ENCODE assay signal across 8 mouse cellular contexts in genomic region chr6:124965747-124966146, GRCm38 (mm10). TPM values are rescaled to one million over a fixed set of nuclear protein-coding genes. Genes with fewer than 3 reads are reported as not detected.
A peak's percentile ranks its signal among the peaks of the same experiment; 100 is the strongest.
DNase-seq lines count a peak whose midpoint lies in the region; ATAC-seq lines count a peak whose summit lies in the region.

No protein-coding gene starts in this region.

- no peak for DNase-seq in heart, adult 8-10 months (ENCODE audit: low spot score)
- peak; percentile 62 for DNase-seq in CD4-positive, CD25-positive, alpha-beta regulatory T cell, adult 2 months (ENCODE audit: low read depth, low spot score)
- DNase-seq in liver, embryonic 11.5 days (ENCODE audit: low spot score): no peak
- DNase-seq in urinary bladder, postnatal 4 days (ENCODE audit: low spot score in 2 of 2): no peak
- DNase-seq in gastrocnemius, adult 18-20 months (ENCODE audit: low spot score): no peak

- ATAC-seq in heart, embryonic 12.5 days (ENCODE audit: insufficient number of reproducible peaks, low FRiP score): no peak
- no peak for ATAC-seq in embryonic facial prominence, embryonic 15.5 days (ENCODE audit: insufficient number of reproducible peaks, low FRiP score, low TSS enrichment, low read depth)
- ATAC-seq in liver, embryonic 11.5 days (replicated peaks; ENCODE audit: low FRiP score): no peak
- no peak for ATAC-seq in monocyte, adult 5-6 weeks (replicated peaks; ENCODE audit: insufficient number of reproducible peaks, low FRiP score, low TSS enrichment, poor library complexity, severe bottlenecking)

- H3K9me3 ChIP-seq in heart, embryonic 12.5 days (replicated peaks): no peaks in the 10 kb centered on the region; the same call in 1 of the 2 replicates
- H3K9me3 ChIP-seq in embryonic facial prominence, embryonic 15.5 days (replicated peaks): no peaks in the 10 kb centered on the region
- no peaks in the 10 kb centered on the region; the same call in 1 of the 2 replicates for H3K9me3 ChIP-seq in liver, embryonic 11.5 days (ENCODE audit: control insufficient read depth, low read length)

- H3K9ac ChIP-seq in heart, embryonic 12.5 days: peak overlapping the region; percentile 88
- H3K9ac ChIP-seq in embryonic facial prominence, embryonic 15.5 days: peak overlapping the region; percentile 90
- H3K9ac ChIP-seq in liver, embryonic 11.5 days (ENCODE audit: low read depth, low read length): peak overlapping the region; percentile 94

- peaks cover 31% of the 10 kb centered on the region for H3K36me3 ChIP-seq in heart, embryonic 12.5 days
- H3K36me3 ChIP-seq in embryonic facial prominence, embryonic 15.5 days: peaks cover 17% of the 10 kb centered on the region
- H3K36me3 ChIP-seq in liver, embryonic 11.5 days (ENCODE audit: control insufficient read depth, insufficient read depth, low read length): peaks cover 8% of the 10 kb centered on the region; the same call in 1 of the 2 replicates

- H3K4me3 ChIP-seq in heart, embryonic 12.5 days: peak overlapping the region; percentile 90
- peak overlapping the region; percentile 84 for H3K4me3 ChIP-seq in embryonic facial prominence, embryonic 15.5 days (replicated peaks)
- peak overlapping the region; percentile 85 for H3K4me3 ChIP-seq in liver, embryonic 11.5 days (ENCODE audit: low read depth, low read length)

- H3K27me3 ChIP-seq in heart, embryonic 12.5 days (replicated peaks): no peaks in the 10 kb centered on the region
- H3K27me3 ChIP-seq in embryonic facial prominence, embryonic 15.5 days: no peaks in the 10 kb centered on the region
- H3K27me3 ChIP-seq in liver, embryonic 11.5 days (replicated peaks; ENCODE audit: control insufficient read depth, insufficient read depth, low read length): no peaks in the 10 kb centered on the region

- peak overlapping the region; percentile 98 for H3K4me2 ChIP-seq in heart, embryonic 12.5 days
- peak overlapping the region; percentile 88 for H3K4me2 ChIP-seq in embryonic facial prominence, embryonic 15.5 days (replicated peaks)
- peak overlapping the region; percentile 96 for H3K4me2 ChIP-seq in liver, embryonic 11.5 days

- WGBS in heart, embryonic 12.5 days: 14% methylated on average over 15 of the region's 15 CpGs
- 12% methylated on average over 15 of the region's 15 CpGs for WGBS in embryonic facial prominence, embryonic 15.5 days
- 9% methylated on average over 15 of the region's 15 CpGs for WGBS in liver, embryonic 11.5 days

- H3K27ac ChIP-seq in heart, embryonic 12.5 days (ENCODE audit: poor library complexity, severe bottlenecking): peak overlapping the region; percentile 89
- H3K27ac ChIP-seq in embryonic facial prominence, embryonic 15.5 days (replicated peaks): peak overlapping the region; percentile 94
- peak overlapping the region; percentile 94 for H3K27ac ChIP-seq in liver, embryonic 11.5 days (ENCODE audit: low read depth, low read length)

- H3K4me1 ChIP-seq in heart, embryonic 12.5 days (replicated peaks): peaks cover 25% of the 10 kb centered on the region
- peaks cover 10% of the 10 kb centered on the region for H3K4me1 ChIP-seq in embryonic facial prominence, embryonic 15.5 days
- H3K4me1 ChIP-seq in liver, embryonic 11.5 days (replicated peaks; ENCODE audit: control insufficient read depth, insufficient read depth, low read length): peaks cover 13% of the 10 kb centered on the region

RNA-seq across cellular contexts. Expression of gene Cops7a, which starts 0.4 kb away (rescaled TPM):
- 148 and 149 TPM in 2 replicates for polyA plus RNA-seq in heart, embryonic 12.5 days (2016; fragmentation: Nextera tagmentation; extraction: Ambion mirVana)
- total RNA-seq in heart, adult 8-10 months (2022): 100 to 1,000 TPM in 2 of 4 experiments, 10 to 100 TPM in 2; 98.1 to 109 (median 103) TPM
- polyA plus RNA-seq in embryonic facial prominence, embryonic 15.5 days (2015; fragmentation: Nextera tagmentation; extraction: Ambion mirVana): 144 and 150 TPM in 2 replicates
- polyA plus RNA-seq in liver, embryonic 11.5 days (2014; fragmentation: Nextera tagmentation; extraction: Ambion mirVana): 147 and 159 TPM in 2 replicates
- total RNA-seq in gastrocnemius, adult 18-20 months (2021): 100 to 1,000 TPM; 109 to 121 TPM
- total RNA-seq in monocyte, adult 5-6 weeks (2017): 7.6 to 25.6 TPM (median 21.5 TPM) in 3 replicates

RNA-seq across cellular contexts. Expression of gene Pianp, which starts 30.7 kb away (rescaled TPM):
- 0.39 and 0.45 TPM in 2 replicates for polyA plus RNA-seq in heart, embryonic 12.5 days (2016; fragmentation: Nextera tagmentation; extraction: Ambion mirVana)
- total RNA-seq in heart, adult 8-10 months (2022): 1 to 10 TPM in 1 of 4 experiments, under 1 TPM in 3; 0.31 to 2.7 (median 0.41) TPM
- polyA plus RNA-seq in embryonic facial prominence, embryonic 15.5 days (2015; fragmentation: Nextera tagmentation; extraction: Ambion mirVana): 11.3 and 13.7 TPM in 2 replicates
- polyA plus RNA-seq in liver, embryonic 11.5 days (2014; fragmentation: Nextera tagmentation; extraction: Ambion mirVana): 0.30 and 0.40 TPM in 2 replicates
- under 1 TPM; 0.75 to 0.93 TPM for total RNA-seq in gastrocnemius, adult 18-20 months (2021)
- total RNA-seq in monocyte, adult 5-6 weeks (2017): not detected in 3 replicates

RNA-seq across cellular contexts. Expression of gene Mlf2, which starts 34.6 kb away (rescaled TPM):
- 357 and 358 TPM in 2 replicates for polyA plus RNA-seq in heart, embryonic 12.5 days (2016; fragmentation: Nextera tagmentation; extraction: Ambion mirVana)
- total RNA-seq in heart, adult 8-10 months (2022): 100 to 1,000 TPM; 177 to 202 (median 195) TPM
- 373 and 388 TPM in 2 replicates for polyA plus RNA-seq in embryonic facial prominence, embryonic 15.5 days (2015; fragmentation: Nextera tagmentation; extraction: Ambion mirVana)
- 257 and 264 TPM in 2 replicates for polyA plus RNA-seq in liver, embryonic 11.5 days (2014; fragmentation: Nextera tagmentation; extraction: Ambion mirVana)
- total RNA-seq in gastrocnemius, adult 18-20 months (2021): 100 to 1,000 TPM; 196 to 205 TPM
- total RNA-seq in monocyte, adult 5-6 weeks (2017): 46.8 to 65.2 TPM (median 56.4 TPM) in 3 replicates

RNA-seq across cellular contexts. Expression of gene Zfp384, which starts 43.2 kb away (rescaled TPM):
- 12.2 and 13.6 TPM in 2 replicates for polyA plus RNA-seq in heart, embryonic 12.5 days (2016; fragmentation: Nextera tagmentation; extraction: Ambion mirVana)
- 10 to 100 TPM; 21.0 to 24.4 (median 23.6) TPM for total RNA-seq in heart, adult 8-10 months (2022)
- 18.2 and 19.2 TPM in 2 replicates for polyA plus RNA-seq in embryonic facial prominence, embryonic 15.5 days (2015; fragmentation: Nextera tagmentation; extraction: Ambion mirVana)
- polyA plus RNA-seq in liver, embryonic 11.5 days (2014; fragmentation: Nextera tagmentation; extraction: Ambion mirVana): 7.6 and 7.9 TPM in 2 replicates
- total RNA-seq in gastrocnemius, adult 18-20 months (2021): 10 to 100 TPM; 22.4 to 24.0 TPM
- 26.0 to 44.7 TPM (median 28.6 TPM) in 3 replicates for total RNA-seq in monocyte, adult 5-6 weeks (2017)

RNA-seq across cellular contexts. Expression of gene Ptms, which starts 45.8 kb away (rescaled TPM):
- polyA plus RNA-seq in heart, embryonic 12.5 days (2016; fragmentation: Nextera tagmentation; extraction: Ambion mirVana): 233 and 243 TPM in 2 replicates
- total RNA-seq in heart, adult 8-10 months (2022): 100 to 1,000 TPM; 116 to 160 (median 152) TPM
- polyA plus RNA-seq in embryonic facial prominence, embryonic 15.5 days (2015; fragmentation: Nextera tagmentation; extraction: Ambion mirVana): 355 and 368 TPM in 2 replicates
- polyA plus RNA-seq in liver, embryonic 11.5 days (2014; fragmentation: Nextera tagmentation; extraction: Ambion mirVana): 75.1 and 80.6 TPM in 2 replicates
- total RNA-seq in gastrocnemius, adult 18-20 months (2021): 100 to 1,000 TPM in 1 of 2 experiments, 10 to 100 TPM in 1; 64.3 to 105 TPM
- total RNA-seq in monocyte, adult 5-6 weeks (2017): 89.3 to 145 TPM (median 115 TPM) in 3 replicates
